ENCODE assay signal across 7 mouse cellular contexts in the genomic region with DNA sequence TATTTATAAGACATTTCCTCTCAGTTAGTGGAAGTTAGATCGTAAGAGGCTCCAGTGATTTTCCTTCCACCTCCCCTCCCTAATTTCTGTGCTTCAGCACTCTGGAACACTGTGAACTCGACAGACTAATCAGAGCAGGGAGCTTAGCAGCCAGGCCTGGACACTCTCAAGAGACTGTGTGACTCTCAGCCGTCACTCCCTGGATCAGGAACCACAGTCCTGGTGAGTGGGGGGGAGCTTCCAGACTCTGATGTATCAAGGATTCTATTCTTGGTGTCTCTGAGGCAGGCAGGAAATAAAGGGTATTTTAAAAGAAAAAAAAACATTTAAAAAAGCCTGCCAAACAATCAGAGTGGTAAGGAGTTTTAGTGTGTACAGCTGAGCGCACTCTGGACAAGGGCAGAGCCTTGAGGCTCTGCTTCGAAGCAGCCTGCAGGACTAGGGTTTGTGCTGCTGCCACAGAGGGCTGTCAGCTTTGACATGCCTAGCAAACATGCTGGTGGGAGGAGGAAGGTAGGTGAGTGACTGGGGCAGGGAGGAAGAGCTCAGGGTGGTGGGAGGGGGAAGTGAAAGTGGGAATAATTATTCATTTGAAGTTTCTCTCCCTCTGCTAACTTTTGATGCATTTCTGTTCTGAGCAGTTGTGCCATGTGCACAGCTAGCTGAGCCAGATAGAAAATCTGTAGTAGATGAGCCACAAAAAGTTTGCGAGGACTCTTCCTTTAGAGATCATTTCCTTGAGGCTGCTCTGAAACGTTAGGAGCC.
DNase-seq lines count a peak whose midpoint lies in the region; ATAC-seq and TF ChIP-seq lines count a peak whose summit lies in the region.

No protein-coding gene starts in this region.

- H3K4me1 ChIP-seq in CH12.LX (ENCODE audit: control insufficient read depth in 1 of 2, insufficient read depth in 2 of 2) = peaks cover 13 to 40% of the 10 kb centered on the region in 2 experiments
- peaks cover 19% of the 10 kb centered on the region for H3K4me1 ChIP-seq in bone marrow macrophage, adult 2 months (ENCODE audit: control insufficient read depth, insufficient read depth, low read length)
- H3K4me1 ChIP-seq in hindbrain, embryonic 15.5 days (replicated peaks) = no peaks in the 10 kb centered on the region
- H3K4me1 ChIP-seq in stomach, postnatal 0 days (replicated peaks; ENCODE audit: control insufficient read depth, insufficient read depth) = peaks cover 4% of the 10 kb centered on the region; the same call in 1 of the 2 replicates

- TF ChIP-seq POLR2A in CH12.LX (IDR thresholded peaks at IDR 0.05; ENCODE audit: low read depth, low read length) = peak; percentile 94
- TF ChIP-seq POLR2A in bone marrow macrophage, adult 2 months (IDR thresholded peaks at IDR 0.05; ENCODE audit: borderline replicate concordance, low read depth, low read length) = no peak

- H3K4me3 ChIP-seq in CH12.LX (replicated peaks in 1 of 3; ENCODE audit: low read depth in 2 of 3, low read length in 2 of 3, poor library complexity in 1 of 3) = peak overlapping the region; percentile 32 to 63 (median 49)
- H3K4me3 ChIP-seq in bone marrow macrophage, adult 2 months (ENCODE audit: insufficient read depth, low read length) = peak overlapping the region; percentile 61
- H3K4me3 ChIP-seq in gastrocnemius, adult 2 months = peak overlapping the region; percentile 81
- no peak overlapping the region for H3K4me3 ChIP-seq in hindbrain, embryonic 15.5 days
- H3K4me3 ChIP-seq in stomach, postnatal 0 days (ENCODE audit: low read depth, low read length) = peak overlapping the region; percentile 10; the same call in 1 of the 2 replicates

- no peak for TF ChIP-seq CTCF in CH12.LX (conservative IDR thresholded peaks at IDR 0.05 in 1 of 2, IDR thresholded peaks at IDR 0.05 in 1 of 2; ENCODE audit: low read depth in 2 of 2, low read length in 2 of 2)
- TF ChIP-seq CTCF in bone marrow macrophage, adult 2 months (IDR thresholded peaks at IDR 0.05; ENCODE audit: low read depth, low read length) = no peak
- TF ChIP-seq CTCF in gastrocnemius, adult 2 months (IDR thresholded peaks at IDR 0.05) = no peak
- TF ChIP-seq CTCF in stomach, postnatal 0 days (IDR thresholded peaks at IDR 0.05; ENCODE audit: low read depth) = no peak

- peak overlapping the region; percentile 91 for H3K27ac ChIP-seq in CH12.LX (ENCODE audit: insufficient read depth, low read depth)
- H3K27ac ChIP-seq in bone marrow macrophage, adult 2 months (ENCODE audit: insufficient read depth, low read depth, low read length) = peak overlapping the region; percentile 97
- H3K27ac ChIP-seq in gastrocnemius, adult 2 months = peak overlapping the region; percentile 98
- peak overlapping the region; percentile 45; the same call in 1 of the 2 replicates for H3K27ac ChIP-seq in hindbrain, embryonic 15.5 days (replicated peaks)
- peak overlapping the region; percentile 91 for H3K27ac ChIP-seq in stomach, postnatal 0 days (replicated peaks)

- intact Hi-C loops in gastrocnemius, adult 2 months (cut with DNase I) = loop anchor here (2.0 to 10.0 kb wide), 5 partner anchors 29 to 459 kb away; no protein-coding TSS in a partner anchor

- peak overlapping the region; percentile 99 for H3K4me2 ChIP-seq in CH12.LX (ENCODE audit: insufficient read depth, low read depth, poor library complexity, severe bottlenecking)
- H3K4me2 ChIP-seq in hindbrain, embryonic 15.5 days = no peak overlapping the region
- peak overlapping the region; percentile 47 for H3K4me2 ChIP-seq in stomach, postnatal 0 days (replicated peaks; ENCODE audit: low read depth)

- peak; percentile 89 for DNase-seq in CH12.LX (ENCODE audit: extremely low read depth)
- peak; percentile 84 for DNase-seq in gastrocnemius, adult 2 months
- peak; percentile 11 for DNase-seq in left cerebral cortex, adult 8-10 months (ENCODE audit: low spot score in 2 of 2)
- DNase-seq in lung, postnatal 4 days = peak; percentile 45 to 55
- DNase-seq in stomach, postnatal 0 days (ENCODE audit: low spot score) = peak; percentile 29

- dilution Hi-C loops in CH12.LX (cut with MboI; ENCODE audit: extremely low pct_ligation_motif_present, extremely low pct_unique_long_range_greater_than_20kb, low sequenced_read_pairs) = no loop called here

- peak; percentile 92 for TF ChIP-seq EP300 in CH12.LX (IDR thresholded peaks at IDR 0.05; ENCODE audit: low read length)
- TF ChIP-seq EP300 in stomach, postnatal 0 days (optimal IDR thresholded peaks at IDR 0.05) = no peak

- no peak; the same call in none of the 2 replicates for TF ChIP-seq RAD21 in CH12.LX (IDR thresholded peaks at IDR 0.05; ENCODE audit: low read depth, low read length)

- no peaks in the 10 kb centered on the region for H3K9me3 ChIP-seq in CH12.LX (replicated peaks; ENCODE audit: low read length)
- no peaks in the 10 kb centered on the region for H3K9me3 ChIP-seq in hindbrain, embryonic 15.5 days
- no peaks in the 10 kb centered on the region for H3K9me3 ChIP-seq in stomach, postnatal 0 days (ENCODE audit: control insufficient read depth, low read length)

- peak overlapping the region; percentile 96 for H3K9ac ChIP-seq in CH12.LX (ENCODE audit: insufficient read depth, low read depth)
- H3K9ac ChIP-seq in hindbrain, embryonic 15.5 days = no peak overlapping the region
- H3K9ac ChIP-seq in stomach, postnatal 0 days (ENCODE audit: low read length) = peak overlapping the region; percentile 45; the same call in 1 of the 2 replicates

- WGBS in hindbrain, embryonic 15.5 days = 36% methylated on average over 7 of the region's 7 CpGs
- 16% methylated on average over 7 of the region's 7 CpGs for WGBS in stomach, postnatal 0 days

- peaks cover 0 to 3% of the 10 kb centered on the region in 2 experiments for H3K36me3 ChIP-seq in CH12.LX (replicated peaks in 1 of 2; ENCODE audit: control insufficient read depth in 1 of 2, insufficient read depth in 1 of 2, low read length in 1 of 2)
- H3K36me3 ChIP-seq in hindbrain, embryonic 15.5 days = no peaks in the 10 kb centered on the region
- no peaks in the 10 kb centered on the region for H3K36me3 ChIP-seq in stomach, postnatal 0 days (ENCODE audit: control insufficient read depth, insufficient read depth, low read length)

- no peaks in the 10 kb centered on the region for H3K27me3 ChIP-seq in CH12.LX (replicated peaks)
- H3K27me3 ChIP-seq in hindbrain, embryonic 15.5 days = no peaks in the 10 kb centered on the region
- H3K27me3 ChIP-seq in stomach, postnatal 0 days (ENCODE audit: control insufficient read depth, insufficient read depth, low read length) = no peaks in the 10 kb centered on the region

- no peak for ATAC-seq in hindbrain, embryonic 15.5 days (ENCODE audit: low FRiP score, low read depth)
- ATAC-seq in stomach, postnatal 0 days (ENCODE audit: low FRiP score, low TSS enrichment) = peak; percentile 73

- in situ Hi-C loops in CH12.LX (cut with MboI; ENCODE audit: low pct_ligation_motif_present, low pct_unique_long_range_greater_than_20kb, low sequenced_read_pairs) = no loop called here

- H3K79me2 ChIP-seq in CH12.LX (replicated peaks; ENCODE audit: control insufficient read depth, extremely low read depth, insufficient read depth, poor library complexity, severe bottlenecking) = peaks cover 7% of the 10 kb centered on the region; the same call in 1 of the 2 replicates

TF ChIP-seq in CH12.LX, 34 proteins besides CTCF, POLR2A, EP300 and RAD21 (continues in another document):
- TF ChIP-seq PAX5 (IDR thresholded peaks at IDR 0.05; ENCODE audit: low read length) (no peak), TCF12 (IDR thresholded peaks at IDR 0.05; ENCODE audit: low read depth, low read length) (peak; percentile 72), USF2 (conservative IDR thresholded peaks at IDR 0.05; ENCODE audit: low read depth, low read length) (no peak), ETS1 (conservative IDR thresholded peaks at IDR 0.05; ENCODE audit: low read depth, low read length) (peak; percentile 82), ZMIZ1 (IDR thresholded peaks at IDR 0.05; ENCODE audit: low read depth, low read length) (peak; percentile 61; the same call in 1 of the 2 replicates), MXI1 (IDR thresholded peaks at IDR 0.05; ENCODE audit: low read depth, low read length) (peak; percentile 96), MEF2A (IDR thresholded peaks at IDR 0.05; ENCODE audit: borderline replicate concordance, low read depth, low read length) (peak; percentile 79), SIN3A (IDR thresholded peaks at IDR 0.05; ENCODE audit: low read length) (peak; percentile 70), IRF4 (IDR thresholded peaks at IDR 0.05; ENCODE audit: low read depth, low read length) (peak; percentile 97), RCOR1 (conservative IDR thresholded peaks at IDR 0.05; ENCODE audit: low read depth, low read length) (0 out of 2 replicates have a peak, but pooled peaks have one; percentile 30), USF1 (IDR thresholded peaks at IDR 0.05; ENCODE audit: low read depth, low read length) (no peak), ZKSCAN1 (IDR thresholded peaks at IDR 0.05; ENCODE audit: borderline replicate concordance, low read depth, low read length) (no peak), ZC3H11A (IDR thresholded peaks at IDR 0.05; ENCODE audit: low read depth, low read length) (no peak), POLR2AphosphoS2 (IDR thresholded peaks at IDR 0.05; ENCODE audit: low read depth, low read length) (peak; percentile 58; the same call in 1 of the 2 replicates), JUN (IDR thresholded peaks at IDR 0.05; ENCODE audit: insufficient read depth, low read depth, low read length) (peak; percentile 36; the same call in 1 of the 2 replicates), UBTF (IDR thresholded peaks at IDR 0.05; ENCODE audit: low read depth, low read length) (no peak), NELFE (IDR thresholded peaks at IDR 0.05; ENCODE audit: low read depth, low read length) (peak; percentile 60), MYC (IDR thresholded peaks at IDR 0.05; ENCODE audit: low read depth, low read length) (peak; percentile 99), MAX (IDR thresholded peaks at IDR 0.05; ENCODE audit: low read length) (peak; percentile 94), GABPA (IDR thresholded peaks at IDR 0.05; ENCODE audit: insufficient replicate concordance, low read depth, low read length) (no peak), BHLHE40 (IDR thresholded peaks at IDR 0.05; ENCODE audit: low read depth, low read length) (peak; percentile 70), ELF1 (IDR thresholded peaks at IDR 0.05; ENCODE audit: low read depth, low read length) (peak; percentile 75), HCFC1 (IDR thresholded peaks at IDR 0.05; ENCODE audit: low read depth, low read length) (no peak; the same call in 1 of the 2 replicates), KAT2A (IDR thresholded peaks at IDR 0.05; ENCODE audit: insufficient replicate concordance, low read length) (no peak), JUND (conservative IDR thresholded peaks at IDR 0.05; ENCODE audit: low read depth, low read length) (peak; percentile 72), SMC3 (IDR thresholded peaks at IDR 0.05; ENCODE audit: low read depth, low read length) (no peak), E2F4 (IDR thresholded peaks at IDR 0.05; ENCODE audit: insufficient replicate concordance, low read depth, low read length) (peak; percentile 71; the same call in 1 of the 2 replicates)

Comparison
In these comparisons a context has a peak if more than half of its experiments do, and no peak if none do; other contexts are left out.
1. DNase-seq: peak in every context shown above with its lines; median percentile 89 in CH12.LX; 84 in gastrocnemius, adult 2 months; 50 in lung, postnatal 4 days; 29 in stomach, postnatal 0 days; 11 in left cerebral cortex, adult 8-10 months.
2. H3K27ac ChIP-seq: peak in every context shown above with its lines; median percentile 98 in gastrocnemius, adult 2 months; 97 in bone marrow macrophage, adult 2 months; 91 in CH12.LX; 91 in stomach, postnatal 0 days; 45 in hindbrain, embryonic 15.5 days.